Mouse (Mus musculus): ENCODE measurements at regions not wholly inside any gene's neighbourhood (a gene's known extent, or its start where the extent isn't known, plus 50 kb on each side); places are given as distances from the start of the nearest gene placed in this dataset.

DNA sequence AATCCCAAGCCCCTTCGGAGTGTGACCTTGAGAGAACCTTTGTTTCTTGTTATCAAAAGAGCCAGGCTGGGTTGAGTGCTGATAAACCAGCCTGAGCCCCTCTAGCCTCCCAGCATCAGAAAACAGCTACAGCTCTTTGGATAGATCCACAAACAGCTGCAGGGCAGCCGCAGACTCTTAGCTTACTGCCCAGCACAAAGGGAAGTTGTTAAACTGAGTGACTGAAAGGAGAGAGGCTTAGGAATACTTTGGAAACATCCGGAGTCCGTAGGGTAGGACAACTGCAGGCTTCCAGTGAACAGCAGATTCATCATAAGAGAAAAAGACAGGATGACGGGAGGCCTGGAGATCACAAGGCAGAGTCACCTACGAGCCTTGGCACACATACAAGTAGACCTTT is 166.9 kb upstream of the Tyw5 start:
- DNase-seq (ENCODE audit: low read depth, low spot score): no peak

DNA sequence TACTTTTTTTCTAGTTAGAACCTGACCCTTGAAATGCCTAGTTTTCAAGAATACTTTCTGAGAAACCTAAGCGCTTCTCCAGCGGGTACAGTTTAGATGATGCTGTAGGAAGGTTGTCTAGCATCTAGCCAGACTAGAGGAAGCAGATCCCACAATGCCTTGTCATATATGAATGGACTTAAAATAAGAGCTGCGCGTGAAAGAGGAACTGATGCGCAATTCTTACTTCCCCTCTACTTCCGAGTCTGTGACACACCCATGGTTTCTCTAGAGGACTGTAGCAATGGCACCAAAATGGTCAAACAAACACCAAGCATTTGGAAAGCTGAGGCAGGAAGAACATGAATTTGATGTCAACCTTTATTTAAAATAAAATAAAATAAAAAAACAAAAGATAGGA is 167.6 kb upstream of the Tyw5 start:
- DNase-seq (ENCODE audit: low read depth, low spot score): no peak

DNA sequence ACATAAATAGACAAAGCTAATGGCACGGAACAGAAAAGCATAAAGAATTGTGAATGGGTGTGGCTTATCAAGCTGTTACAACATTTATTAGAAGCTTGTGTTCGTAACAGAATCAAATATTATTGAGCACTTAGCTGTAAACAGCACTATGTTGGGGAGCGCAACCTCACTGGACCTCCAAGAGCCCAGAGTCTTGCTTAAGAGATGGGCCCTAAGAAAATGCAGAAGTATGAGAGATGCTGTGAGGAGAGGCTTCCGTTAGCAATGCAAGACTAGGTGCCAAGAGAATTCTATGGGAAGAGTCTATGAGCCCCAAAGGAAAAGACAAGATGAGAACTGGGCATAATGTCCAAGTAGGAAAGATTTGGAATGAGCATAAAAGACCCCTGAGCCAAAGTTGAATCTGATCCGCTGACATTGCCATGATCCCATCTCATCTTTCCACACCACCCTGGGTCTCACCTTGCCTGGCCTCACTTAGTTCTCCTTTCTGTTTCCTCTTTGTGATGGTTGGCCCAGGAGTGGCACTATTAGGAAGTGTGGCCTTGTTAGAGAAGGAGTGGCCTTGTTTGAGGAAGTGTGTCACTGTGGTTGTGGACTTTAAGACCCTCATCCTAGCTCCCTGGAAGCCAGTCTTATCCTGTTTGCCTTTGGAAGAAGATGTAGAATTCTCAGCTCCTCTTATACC is 169.3 kb upstream of the Tyw5 start:
- DNase-seq (ENCODE audit: low read depth, low spot score): no peak

DNA sequence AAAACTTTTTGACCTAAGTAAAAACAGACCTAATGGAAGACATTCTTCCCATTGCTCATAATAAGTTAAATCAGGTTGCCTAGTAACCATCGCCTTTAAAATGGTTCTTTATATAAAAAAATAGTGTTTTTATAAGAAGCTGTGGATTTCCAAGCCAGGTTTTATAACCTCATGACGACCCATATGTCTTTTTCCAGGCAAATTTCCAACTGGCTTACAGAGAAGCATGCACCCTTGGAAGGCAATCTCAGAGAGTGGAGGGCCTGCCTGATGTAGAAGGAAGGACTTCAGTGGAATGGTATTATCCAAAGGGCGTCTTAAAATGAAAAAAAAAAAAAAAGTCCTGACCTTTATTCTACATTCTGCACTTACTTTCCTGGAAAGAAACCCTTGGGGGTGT is 172.2 kb upstream of the Tyw5 start:
- no peak for DNase-seq (ENCODE audit: low read depth, low spot score)

- DNase-seq (ENCODE audit: low read depth, low spot score): no peak
These were observed 180.0 kb upstream of the Spats2l start for GRCm38 (mm10) chr1:57593707-57594589.

GRCm38 (mm10) chr1:57594815-57595214 is 179.1 kb upstream of the Spats2l start:
- DNase-seq (ENCODE audit: low read depth, low spot score): no peak

GRCm38 (mm10) chr1:57600951-57601350 is 173.0 kb upstream of the Spats2l start:
- no peak for DNase-seq (ENCODE audit: low read depth, low spot score)

- DNase-seq (ENCODE audit: low read depth, low spot score): no peak
These were observed 168.4 kb upstream of the Spats2l start for GRCm38 (mm10) chr1:57605525-57605924.

DNA sequence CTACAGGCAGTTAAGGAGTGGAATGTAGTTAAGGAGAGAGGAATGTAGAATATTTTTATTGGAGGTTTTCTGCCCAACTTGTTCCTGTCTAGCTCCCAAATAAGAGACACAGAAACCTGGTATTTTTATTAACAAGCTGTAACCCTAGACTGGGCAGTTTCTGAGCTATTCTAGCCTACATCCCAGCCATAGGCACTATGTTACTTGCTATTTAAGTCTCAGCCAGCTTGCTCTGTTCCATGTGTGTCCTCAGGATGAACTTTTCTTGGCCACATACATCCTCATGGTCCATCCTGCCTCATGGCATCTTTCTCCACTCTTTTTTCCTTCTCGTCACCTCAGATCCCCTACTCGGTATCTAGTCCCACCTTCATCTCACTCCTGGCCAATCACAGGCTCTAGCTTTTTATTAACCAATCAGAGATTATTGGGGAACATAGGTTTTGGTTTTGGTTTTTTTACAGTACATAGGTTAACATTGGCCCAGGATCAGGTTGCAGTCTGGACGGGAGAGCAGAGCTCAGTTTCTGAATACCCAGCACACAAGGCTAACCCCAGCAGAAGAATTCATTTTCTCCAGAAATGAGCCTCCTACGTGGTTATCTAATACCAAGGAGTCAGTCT is 167.8 kb upstream of the Spats2l start:
- DNase-seq (ENCODE audit: low read depth, low spot score): no peak

DNA sequence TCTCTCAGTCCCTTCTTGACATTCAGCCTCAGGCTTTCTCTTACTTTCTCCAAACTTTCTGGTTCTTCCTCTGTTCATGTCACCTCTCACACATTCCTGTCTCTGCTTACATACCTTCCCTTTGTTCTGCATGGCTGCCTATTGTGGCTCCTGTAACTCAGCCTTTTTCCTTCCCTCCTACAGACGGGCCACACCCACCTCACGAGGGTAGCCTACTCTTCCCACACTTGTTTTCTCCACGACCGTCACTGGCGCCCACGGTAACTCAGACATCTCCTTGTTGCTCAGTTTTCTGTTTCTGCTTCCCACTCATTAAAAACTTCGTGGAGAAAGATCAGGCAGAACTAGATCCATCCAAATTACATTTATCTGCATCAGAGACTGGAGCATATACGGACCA is 166.9 kb upstream of the Spats2l start:
- no peak for DNase-seq (ENCODE audit: low read depth, low spot score)

- no peak for DNase-seq (ENCODE audit: low read depth, low spot score)
These were observed 166.1 kb upstream of the Spats2l start for GRCm38 (mm10) chr1:57607626-57608422.

DNA sequence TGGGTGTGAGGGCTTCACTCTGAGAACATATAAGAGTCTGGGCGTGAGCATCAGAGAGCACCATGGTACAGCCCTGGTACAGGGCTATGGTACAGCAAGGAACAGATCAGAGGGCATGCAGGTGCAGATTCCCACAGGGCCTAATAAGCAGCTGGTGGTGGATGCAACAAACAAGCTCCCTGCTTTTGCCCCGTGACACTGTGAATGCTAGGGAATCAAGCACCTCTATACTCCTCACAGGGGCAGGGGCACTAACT is 165.6 kb upstream of the Spats2l start:
- no peak for DNase-seq (ENCODE audit: low read depth, low spot score)

DNA sequence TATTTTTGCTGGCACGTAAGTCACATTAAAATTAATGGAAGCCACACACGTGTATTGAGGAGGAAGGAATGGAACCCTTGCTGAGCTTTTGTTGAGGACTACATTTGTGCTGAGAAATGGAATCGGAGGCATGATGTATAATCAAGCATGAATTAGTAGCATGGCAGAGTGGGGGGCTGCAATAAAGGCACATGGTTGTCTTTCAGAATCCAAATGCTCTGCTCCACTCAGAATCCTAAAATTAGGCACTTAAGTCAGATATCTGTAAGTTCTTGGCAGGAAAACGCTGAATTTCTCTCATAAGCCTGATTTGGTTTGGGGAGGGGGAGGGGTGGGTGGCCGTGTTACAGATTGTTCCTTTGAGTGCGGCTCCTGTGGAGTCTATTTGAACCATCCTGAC is 164.7 kb upstream of the Spats2l start:
- no peak for DNase-seq (ENCODE audit: low read depth, low spot score)

- DNase-seq (ENCODE audit: low read depth, low spot score): no peak
These were observed 161.8 kb upstream of the Spats2l start for GRCm38 (mm10) chr1:57612171-57612570.

DNA sequence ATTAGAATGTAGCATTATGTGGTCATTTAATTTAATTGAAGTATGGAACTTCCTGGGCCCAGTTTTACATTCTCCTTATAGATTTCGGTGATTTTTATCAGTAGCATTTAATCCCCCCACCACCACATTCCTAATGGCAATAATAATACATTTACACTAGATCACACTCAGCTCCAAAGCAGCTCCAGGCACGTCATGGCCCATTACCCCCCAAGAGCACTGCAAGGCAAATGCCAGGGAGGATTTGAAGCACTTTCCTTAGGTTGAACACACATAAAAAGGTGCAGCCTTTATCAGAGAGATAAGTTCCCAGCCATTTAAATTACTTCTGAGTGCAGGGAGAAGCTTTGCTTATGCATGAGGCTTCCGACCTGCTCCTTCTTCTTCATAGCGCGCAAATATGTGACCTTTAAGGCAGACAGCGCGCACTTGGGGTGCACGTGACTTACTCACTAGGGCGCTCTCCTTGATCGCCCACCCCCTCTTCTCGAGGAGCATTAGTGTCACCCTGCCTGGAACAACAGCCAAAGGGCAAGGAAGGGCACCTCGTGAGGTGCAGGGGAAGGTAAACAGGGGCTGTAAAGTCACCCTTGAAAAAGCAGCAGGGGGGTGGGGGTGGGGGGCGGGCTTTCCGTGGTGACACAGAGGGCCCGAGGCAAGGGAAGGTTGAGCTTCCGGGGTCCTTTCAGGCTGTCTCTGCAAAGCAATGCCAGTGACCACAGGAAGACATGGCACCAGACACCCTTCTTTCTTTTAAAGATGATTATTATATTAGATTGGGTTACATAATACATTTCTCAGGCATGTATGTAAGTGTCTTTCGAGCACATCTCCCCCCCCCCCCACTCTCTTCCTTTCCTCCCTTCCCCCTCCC is 160.8 kb upstream of the Spats2l start:
- DNase-seq (ENCODE audit: low read depth, low spot score): no peak

DNA sequence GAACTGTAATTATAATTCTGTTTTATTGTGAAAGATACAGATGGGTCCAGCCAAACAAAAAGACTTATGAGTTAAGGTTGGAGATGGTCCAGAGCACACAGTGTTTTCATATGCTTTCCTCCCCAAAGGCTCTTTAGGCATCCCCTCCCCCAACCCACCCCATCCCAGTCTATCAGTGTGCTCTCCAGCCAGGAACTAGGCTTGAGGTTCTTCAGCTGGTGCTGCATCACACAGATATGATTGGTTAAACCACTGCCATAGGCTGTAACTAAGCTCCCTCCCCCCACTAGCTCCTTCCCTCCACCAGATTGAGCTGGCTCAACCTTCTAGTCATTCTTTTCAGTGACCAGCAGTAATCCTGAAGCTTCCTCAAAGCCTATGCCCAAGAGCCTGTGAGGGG is 158.8 kb upstream of the Spats2l start:
- no peak for DNase-seq (ENCODE audit: low read depth, low spot score)

- no peak for DNase-seq (ENCODE audit: low read depth, low spot score)
These were observed 156.6 kb upstream of the Spats2l start for GRCm38 (mm10) chr1:57617316-57617715.

GRCm38 (mm10) chr1:57622561-57622960 is 151.4 kb upstream of the Spats2l start:
- no peak for DNase-seq (ENCODE audit: low read depth, low spot score)

DNA sequence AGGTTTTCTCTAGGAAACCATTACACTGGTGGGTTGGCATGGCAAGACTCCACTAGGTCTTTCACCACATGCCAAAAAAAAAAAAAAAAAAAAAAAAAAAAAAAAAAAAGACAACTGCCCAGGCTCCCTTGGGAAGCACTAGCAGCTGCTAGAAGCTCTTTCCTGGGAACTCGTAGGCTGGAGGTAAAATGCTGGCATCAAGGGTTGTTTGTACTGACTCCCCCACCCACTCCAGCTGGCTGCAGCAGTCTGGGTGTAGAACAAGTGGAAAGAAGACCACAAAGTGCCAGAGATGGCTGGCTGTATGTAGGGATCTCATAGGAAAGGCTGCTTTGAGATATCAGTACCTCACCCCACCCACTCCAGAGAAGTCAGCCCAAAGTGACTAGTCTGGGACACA is 140.0 kb upstream of the Spats2l start:
- no peak for DNase-seq (ENCODE audit: low read depth, low spot score)

DNA sequence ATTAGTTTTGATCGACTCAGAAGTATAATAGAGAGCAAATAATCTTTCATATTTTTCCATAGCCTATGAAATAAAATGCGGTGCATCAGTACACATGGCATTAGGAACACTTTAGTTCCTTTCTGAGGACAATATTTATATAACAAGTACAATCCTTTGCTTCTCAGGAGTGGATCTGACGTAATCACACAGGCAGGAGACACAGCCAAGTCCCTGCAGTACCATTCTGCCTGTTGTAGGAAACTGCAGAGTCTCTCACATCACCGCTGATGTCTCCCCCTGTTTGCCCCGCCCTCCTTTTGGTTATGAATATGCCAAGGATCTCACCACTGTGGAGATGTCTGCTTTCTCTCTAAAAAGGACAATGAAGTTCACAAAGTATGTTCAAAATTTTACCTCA is 131.8 kb upstream of the Spats2l start:
- DNase-seq (ENCODE audit: low read depth, low spot score): no peak

DNA sequence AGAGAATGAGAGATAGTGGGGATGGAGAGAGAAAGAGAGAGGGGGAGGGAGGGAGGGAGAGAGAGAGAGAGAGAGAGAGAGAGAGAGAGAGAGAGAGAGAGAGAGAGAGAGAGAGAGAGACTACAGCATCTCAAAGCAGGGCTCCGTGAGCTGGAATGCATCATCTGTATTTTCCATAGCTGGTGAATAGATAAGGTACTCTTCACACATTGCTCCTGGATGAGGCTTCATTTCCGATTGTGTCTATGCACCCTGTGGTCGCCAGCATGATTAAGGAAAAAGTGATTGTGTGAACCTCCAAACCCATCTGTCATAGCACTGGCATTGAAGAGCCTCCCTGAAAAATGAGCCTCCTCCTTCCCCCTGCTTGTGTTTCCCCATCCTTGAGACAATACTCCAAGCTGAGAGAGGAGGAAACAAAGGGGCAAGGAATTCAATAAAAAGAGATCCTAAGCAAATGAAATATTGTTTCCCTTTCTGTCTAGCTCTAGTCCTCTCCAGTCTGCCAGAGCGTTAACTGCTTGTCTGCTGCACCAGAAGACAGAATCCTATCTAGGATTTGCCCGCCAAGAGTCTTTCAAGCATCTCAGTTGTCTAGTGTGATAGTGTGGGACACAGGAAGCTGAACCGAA is 130.4 kb upstream of the Spats2l start:
- DNase-seq (ENCODE audit: low read depth, low spot score): no peak
